8 mouse cellular contexts compared by ENCODE assay signal in the genomic region with DNA sequence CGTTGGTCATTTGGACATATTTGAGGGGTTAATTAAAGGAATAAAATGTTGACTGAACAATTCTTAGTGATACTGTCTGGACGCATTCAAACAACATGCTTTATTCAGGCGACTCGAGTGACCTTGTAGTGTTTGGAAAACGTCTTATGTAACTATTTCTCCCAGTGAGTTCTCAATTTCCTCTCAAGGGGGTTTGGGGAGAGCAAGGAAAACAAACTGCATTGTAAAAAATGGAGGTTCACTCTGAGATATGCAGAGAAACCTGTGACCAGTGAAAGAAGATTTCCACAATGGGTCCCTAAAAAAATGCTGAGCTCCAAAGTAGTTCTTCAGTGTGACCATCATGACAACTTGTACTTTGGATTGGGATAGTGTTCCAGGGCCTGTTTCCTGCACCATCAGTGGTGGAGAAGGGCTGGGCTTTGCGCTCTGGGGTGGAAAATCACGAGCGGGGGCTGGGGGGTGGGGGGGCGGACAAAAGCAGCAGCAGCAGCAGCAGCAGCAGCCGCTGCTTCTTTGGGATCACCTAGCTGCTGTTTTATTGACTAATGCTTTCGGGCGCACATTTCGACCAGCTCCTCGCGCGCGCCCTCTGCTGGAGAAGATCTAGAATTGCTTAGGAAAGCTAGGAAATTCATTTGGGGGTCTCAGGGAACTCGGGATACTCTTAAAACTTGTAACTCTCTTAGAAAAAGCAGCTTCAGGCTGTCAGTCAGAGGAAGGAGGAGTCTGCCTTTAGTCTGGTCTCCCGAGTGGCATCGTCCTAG.
DNase-seq lines count a peak whose midpoint lies in the region; ATAC-seq and TF ChIP-seq lines count a peak whose summit lies in the region.

No protein-coding gene starts in this region.

- WGBS in forebrain, embryonic 10.5 days, result 9% methylated on average over 20 of the region's 20 CpGs
- WGBS in hindbrain, embryonic 12.5 days, result 9% methylated on average over 20 of the region's 20 CpGs
- 9% methylated on average over 20 of the region's 20 CpGs for WGBS in limb, embryonic 11.5 days
- 8% methylated on average over 20 of the region's 20 CpGs for WGBS in midbrain, embryonic 11.5 days
- WGBS in spleen, adult 2 months, result 11% methylated on average over 20 of the region's 20 CpGs

- no peaks in the 10 kb centered on the region for H3K9me3 ChIP-seq in forebrain, embryonic 10.5 days
- no peaks in the 10 kb centered on the region for H3K9me3 ChIP-seq in hindbrain, embryonic 12.5 days (replicated peaks)
- no peaks in the 10 kb centered on the region for H3K9me3 ChIP-seq in limb, embryonic 11.5 days (ENCODE audit: control insufficient read depth, low read length)
- H3K9me3 ChIP-seq in midbrain, embryonic 11.5 days (ENCODE audit: control insufficient read depth, low read length), result no peaks in the 10 kb centered on the region

- peak; percentile 20 to 24 for DNase-seq in frontal cortex, postnatal 36 days (ENCODE audit: low spot score in 2 of 2)
- peak; percentile 24 for DNase-seq in brain, adult 2 months (ENCODE audit: low read depth, low spot score)
- peak; percentile 75 for DNase-seq in forebrain, embryonic 10.5 days (ENCODE audit: extremely low spot score, low spot score)
- DNase-seq in limb, embryonic 11.5 days (ENCODE audit: low spot score), result peak; percentile 83
- peak; percentile 94 for DNase-seq in midbrain, embryonic 11.5 days (ENCODE audit: low spot score, missing footprints)
- peak in 1 of 2 experiments; percentile 10 for DNase-seq in spleen, adult 2 months (ENCODE audit: low read depth in 1 of 2, low spot score in 2 of 2)

- no peaks in the 10 kb centered on the region for H3K36me3 ChIP-seq in forebrain, embryonic 10.5 days (replicated peaks)
- H3K36me3 ChIP-seq in hindbrain, embryonic 12.5 days, result no peaks in the 10 kb centered on the region
- no peaks in the 10 kb centered on the region for H3K36me3 ChIP-seq in limb, embryonic 11.5 days (ENCODE audit: control insufficient read depth, insufficient read depth, low read length)
- H3K36me3 ChIP-seq in midbrain, embryonic 11.5 days (ENCODE audit: control insufficient read depth, insufficient read depth, low read length), result no peaks in the 10 kb centered on the region
- no peaks in the 10 kb centered on the region for H3K36me3 ChIP-seq in spleen, adult 2 months (ENCODE audit: control insufficient read depth, insufficient read depth, low read length)

- TF ChIP-seq POLR2A in spleen, adult 2 months (IDR thresholded peaks at IDR 0.05; ENCODE audit: low read depth, low read length), result no peak

- ATAC-seq in frontal cortex, adult (ENCODE audit: low TSS enrichment), result no peak
- no peak for ATAC-seq in hindbrain, embryonic 12.5 days (ENCODE audit: low FRiP score)
- 0 out of 2 replicates have a peak, but pooled peaks have one; percentile 17 for ATAC-seq in limb, embryonic 11.5 days (ENCODE audit: insufficient number of reproducible peaks, low FRiP score, low TSS enrichment, low read depth)
- peak; percentile 60 for ATAC-seq in midbrain, embryonic 11.5 days (ENCODE audit: low FRiP score)

- H3K9ac ChIP-seq in hindbrain, embryonic 12.5 days, result no peak overlapping the region
- no peak overlapping the region for H3K9ac ChIP-seq in limb, embryonic 11.5 days (ENCODE audit: low read length)
- H3K9ac ChIP-seq in midbrain, embryonic 11.5 days (ENCODE audit: low read length), result no peak overlapping the region

- TF ChIP-seq CTCF in spleen, adult 2 months (IDR thresholded peaks at IDR 0.05; ENCODE audit: extremely low read depth, insufficient read depth, insufficient read length, insufficient replicate concordance), result peak; percentile 66; the same call in 1 of the 2 replicates

- peak overlapping the region; percentile 43 for H3K4me3 ChIP-seq in forebrain, embryonic 10.5 days
- H3K4me3 ChIP-seq in hindbrain, embryonic 12.5 days, result peak overlapping the region; percentile 25; the same call in 1 of the 2 replicates
- H3K4me3 ChIP-seq in limb, embryonic 11.5 days (ENCODE audit: low read depth, low read length), result 0 out of 2 replicates have a peak overlapping the region, but pooled peaks have one; percentile 6
- peak overlapping the region; percentile 17; the same call in 1 of the 2 replicates for H3K4me3 ChIP-seq in midbrain, embryonic 11.5 days (ENCODE audit: low read depth, low read length)
- H3K4me3 ChIP-seq in spleen, adult 2 months (ENCODE audit: extremely low read depth, insufficient read depth, insufficient read length), result no peak overlapping the region

- H3K4me2 ChIP-seq in hindbrain, embryonic 12.5 days (replicated peaks), result peak overlapping the region; percentile 53
- H3K4me2 ChIP-seq in limb, embryonic 11.5 days (ENCODE audit: low read depth, severe bottlenecking), result peak overlapping the region; percentile 44
- peak overlapping the region; percentile 40 for H3K4me2 ChIP-seq in midbrain, embryonic 11.5 days

- peaks cover 6% of the 10 kb centered on the region for H3K4me1 ChIP-seq in forebrain, embryonic 10.5 days
- peaks cover 5% of the 10 kb centered on the region; the same call in 1 of the 2 replicates for H3K4me1 ChIP-seq in hindbrain, embryonic 12.5 days
- no peaks in the 10 kb centered on the region for H3K4me1 ChIP-seq in limb, embryonic 11.5 days (ENCODE audit: control insufficient read depth, insufficient read depth, low read length)
- H3K4me1 ChIP-seq in midbrain, embryonic 11.5 days (ENCODE audit: control insufficient read depth, insufficient read depth, low read length), result no peaks in the 10 kb centered on the region
- no peaks in the 10 kb centered on the region for H3K4me1 ChIP-seq in spleen, adult 2 months (ENCODE audit: control insufficient read depth, insufficient read depth, insufficient read length)

- peaks cover 16% of the 10 kb centered on the region; the same call in 1 of the 2 replicates for H3K27me3 ChIP-seq in forebrain, embryonic 10.5 days (ENCODE audit: poor library complexity, severe bottlenecking)
- no peaks in the 10 kb centered on the region for H3K27me3 ChIP-seq in hindbrain, embryonic 12.5 days
- H3K27me3 ChIP-seq in limb, embryonic 11.5 days (ENCODE audit: control insufficient read depth, insufficient read depth, low read length), result no peaks in the 10 kb centered on the region
- no peaks in the 10 kb centered on the region; the same call in 1 of the 2 replicates for H3K27me3 ChIP-seq in midbrain, embryonic 11.5 days (ENCODE audit: control insufficient read depth, insufficient read depth, low read length)
- no peaks in the 10 kb centered on the region for H3K27me3 ChIP-seq in spleen, adult 2 months (ENCODE audit: control insufficient read depth, insufficient read depth, low read length)

- peak overlapping the region; percentile 69 for H3K27ac ChIP-seq in forebrain, embryonic 10.5 days
- no peak overlapping the region; the same call in 1 of the 2 replicates for H3K27ac ChIP-seq in hindbrain, embryonic 12.5 days
- H3K27ac ChIP-seq in limb, embryonic 11.5 days (replicated peaks; ENCODE audit: low read depth, low read length), result no peak overlapping the region
- H3K27ac ChIP-seq in midbrain, embryonic 11.5 days (ENCODE audit: low read depth, low read length), result no peak overlapping the region
- no peak overlapping the region for H3K27ac ChIP-seq in spleen, adult 2 months (ENCODE audit: insufficient read depth, low read length)

Comparison
In these comparisons a context has a peak if more than half of its experiments do, and no peak if none do; other contexts are left out.
1. ATAC-seq: peak in limb, embryonic 11.5 days (single experiment) and midbrain, embryonic 11.5 days (single experiment); none in frontal cortex, adult (single experiment) and hindbrain, embryonic 12.5 days (single experiment).
2. Peak in every context shown above with its lines, with median percentiles within 50 percentile points of each other: H3K4me2 ChIP-seq.